Mouse (Mus musculus) C2C12 (cell line): ENCODE measurements around the gene Add1.

ENCODE experiments used
- CEBPB ChIP-seq: IDR thresholded peaks from one replicate; pipeline ENCODE4 v1.6.1; 2011; ENCODE audit warnings: low read depth, mild to moderate bottlenecking, control low read depth, moderate library complexity
- CTCF ChIP-seq: IDR thresholded peaks from one replicate; pipeline ENCODE4 v1.5.1; 2011; ENCODE audit not compliant: control insufficient read depth, insufficient read depth, insufficient read length

DNA sequence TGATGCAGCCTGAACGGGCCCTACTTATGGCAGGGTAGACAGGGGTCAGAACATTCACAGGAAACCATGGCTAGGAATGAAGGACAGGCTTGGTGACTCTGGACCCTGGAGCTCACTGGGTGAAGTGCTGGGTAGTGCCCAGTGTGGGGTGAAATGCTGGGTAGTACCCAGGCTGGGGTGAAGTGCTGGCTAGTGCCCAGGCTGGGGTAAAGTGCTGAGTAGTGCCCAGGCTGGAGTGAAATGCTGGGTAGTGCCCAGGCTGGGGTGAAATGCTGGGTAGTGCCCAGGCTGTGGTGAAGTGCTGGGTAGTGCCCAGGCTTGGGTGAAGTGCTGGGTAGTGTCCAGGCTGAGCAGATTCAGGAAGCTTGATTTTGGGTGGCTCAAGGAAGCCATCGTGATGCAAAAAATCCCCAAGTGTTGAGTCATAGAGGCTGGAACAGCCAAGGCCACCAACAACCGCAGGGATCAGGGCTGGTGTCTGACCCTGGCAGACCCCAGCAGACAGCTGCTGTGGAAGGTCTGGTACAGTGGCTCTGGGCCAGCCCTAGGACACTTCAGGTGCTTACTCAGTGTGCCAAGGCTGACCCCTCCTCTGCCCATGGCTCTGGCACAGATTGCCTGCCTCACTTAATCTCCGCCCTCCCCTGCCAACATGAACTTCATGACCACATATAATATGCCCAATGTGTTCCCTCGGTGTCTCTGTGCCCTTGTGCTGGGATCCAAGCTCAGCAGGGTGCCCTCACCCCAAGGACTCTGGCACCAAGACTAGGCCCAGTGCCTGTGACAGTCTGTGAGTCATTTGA lies 38.5 kb upstream of the Add1 start:
- TF ChIP-seq CTCF (no peak), CEBPB (peak; percentile 65)
